Mouse (Mus musculus) adrenal gland, postnatal 14 days (tissue): Measurements from ENCODE around the gene Cc2d1a. TPM values are rescaled to one million over a fixed set of nuclear protein-coding genes. Genes with fewer than 3 reads are reported as not detected.

Experiments used
- DNase-seq: peaks from one replicate; pipeline ENCODE4 v3.0.0; 2021; ENCODE audit warnings: mixed read lengths
- total RNA-seq: library from RNA; stranded (reverse); gene quantifications from 2 replicates; pipeline ENCODE4 v1.2.3, GENCODE M21; 2021

Gene Cc2d1a
- total RNA-seq, 1 experiment from 2014 or later = 23.8 TPM

DNA sequence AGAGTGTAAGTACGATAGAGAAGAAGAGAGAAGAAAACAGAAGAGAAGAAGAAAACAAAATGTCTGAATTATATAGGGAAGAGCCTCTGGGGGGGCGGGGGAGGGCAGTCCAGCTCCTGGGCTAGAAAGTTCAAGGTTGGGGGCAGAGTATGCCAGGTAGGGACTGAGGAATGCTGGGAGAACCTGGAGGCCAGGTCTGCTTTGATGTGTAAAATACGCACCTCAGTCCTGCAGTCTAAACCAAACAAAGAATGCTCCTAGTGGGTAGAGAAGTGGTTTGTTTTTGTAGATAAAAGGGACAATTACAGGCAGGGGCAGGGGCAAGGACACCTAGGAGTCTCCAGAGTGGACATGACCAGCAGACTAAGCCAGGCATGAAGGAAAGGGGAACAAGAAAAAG, 29.7 kb upstream of the Cc2d1a start:
- DNase-seq = no peak

DNA sequence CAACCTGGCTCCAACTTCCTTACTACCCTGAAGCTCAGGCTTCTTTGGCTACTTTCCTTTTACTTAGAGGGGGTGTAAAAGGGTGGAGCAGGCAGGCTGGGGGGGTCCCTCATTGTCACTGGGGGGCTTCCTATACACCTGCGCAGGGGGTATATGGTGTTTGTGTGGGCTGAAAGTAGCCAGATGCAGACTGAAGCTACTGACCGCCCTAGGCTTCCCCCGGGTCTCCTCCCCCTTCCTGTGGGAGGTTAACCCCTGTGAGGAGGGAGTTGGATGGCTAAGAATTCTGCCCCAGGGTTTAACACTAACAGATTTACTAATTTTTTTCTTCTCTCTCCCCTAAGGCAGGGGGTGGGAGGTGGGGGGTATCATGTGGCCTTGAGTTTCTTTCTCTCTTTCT, 28.8 kb upstream of the Cc2d1a start:
- no peak for DNase-seq

DNA sequence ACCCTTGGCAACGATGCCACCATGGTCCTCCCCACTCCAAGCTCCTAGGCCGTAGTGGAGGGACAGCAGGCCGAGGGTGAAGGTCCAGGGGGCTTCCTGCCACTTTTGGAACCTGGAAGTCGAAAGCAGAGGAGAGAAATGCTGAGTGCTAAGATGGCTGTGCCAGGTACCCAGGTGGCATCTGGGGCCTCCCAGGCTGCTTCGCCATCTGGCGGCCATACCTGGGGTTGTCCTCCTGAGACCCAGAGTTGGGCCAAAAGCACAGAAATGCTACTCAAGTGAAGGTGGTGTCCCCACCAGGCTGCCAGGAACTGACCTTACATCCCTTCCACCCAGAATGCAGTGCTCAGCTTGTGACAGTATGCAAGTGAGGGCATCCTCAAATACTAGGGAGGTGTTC, 26.1 kb upstream of the Cc2d1a start:
- DNase-seq = peak; percentile 28

DNA sequence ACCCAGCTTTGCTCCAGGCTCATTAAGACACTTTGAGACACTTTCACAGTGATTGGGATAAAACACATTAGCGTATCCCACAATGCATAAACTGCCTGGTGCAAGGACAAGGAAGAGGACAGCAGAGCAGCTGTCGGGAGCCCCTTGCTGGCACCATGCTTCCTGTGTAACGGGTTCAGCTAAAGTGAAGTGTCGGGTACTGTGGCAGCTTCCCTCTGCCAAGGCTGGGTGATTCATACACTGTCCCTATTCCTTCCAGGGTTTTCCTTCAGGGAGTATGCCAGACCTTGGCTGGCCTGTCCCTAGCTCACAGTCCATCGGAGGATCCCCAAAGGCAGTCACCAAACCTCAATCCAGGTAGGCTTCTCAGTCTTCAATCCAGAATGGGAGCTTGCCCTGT, 22.4 kb upstream of the Cc2d1a start:
- DNase-seq = peak; percentile 43

DNA sequence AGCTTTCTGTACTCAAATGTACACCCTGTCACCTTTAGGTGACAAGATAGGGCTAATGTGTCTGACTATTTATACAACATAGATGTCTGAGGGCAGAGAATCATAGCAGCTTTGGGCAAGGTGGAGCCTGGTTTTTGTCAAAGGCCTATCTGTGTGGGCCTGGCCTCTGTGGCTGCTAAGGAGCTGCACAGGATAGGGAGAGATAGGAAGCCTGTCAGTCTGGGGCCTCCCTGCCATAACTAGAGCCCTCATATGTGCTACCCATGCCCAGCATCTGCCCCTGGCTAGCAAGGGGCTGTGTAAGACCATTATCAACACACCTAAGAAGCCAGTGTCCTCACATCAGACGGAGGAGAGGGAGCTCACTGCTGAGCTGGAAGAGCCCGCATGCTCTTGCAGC, 20.0 kb upstream of the Cc2d1a start:
- DNase-seq = no peak

DNA sequence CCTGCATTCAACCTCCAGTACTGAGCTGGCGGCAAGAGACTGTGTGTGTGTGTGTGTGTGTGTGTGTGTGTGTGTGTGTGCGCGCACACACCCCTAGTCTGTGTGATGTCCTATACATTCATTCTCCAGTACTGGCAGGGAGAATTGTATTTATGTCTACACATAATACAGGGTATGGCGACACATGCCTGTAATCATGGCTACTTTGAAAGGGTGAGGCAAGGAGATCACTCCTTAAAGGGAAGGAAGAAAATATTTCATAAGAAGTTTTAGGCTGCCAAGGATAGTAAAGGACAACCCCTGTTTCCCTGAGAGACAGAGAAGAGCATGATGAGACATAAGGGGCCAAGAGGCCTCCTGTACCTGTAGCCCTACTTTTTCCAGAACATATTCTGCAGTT, 9.9 kb upstream of the Cc2d1a start:
- no peak for DNase-seq

DNA sequence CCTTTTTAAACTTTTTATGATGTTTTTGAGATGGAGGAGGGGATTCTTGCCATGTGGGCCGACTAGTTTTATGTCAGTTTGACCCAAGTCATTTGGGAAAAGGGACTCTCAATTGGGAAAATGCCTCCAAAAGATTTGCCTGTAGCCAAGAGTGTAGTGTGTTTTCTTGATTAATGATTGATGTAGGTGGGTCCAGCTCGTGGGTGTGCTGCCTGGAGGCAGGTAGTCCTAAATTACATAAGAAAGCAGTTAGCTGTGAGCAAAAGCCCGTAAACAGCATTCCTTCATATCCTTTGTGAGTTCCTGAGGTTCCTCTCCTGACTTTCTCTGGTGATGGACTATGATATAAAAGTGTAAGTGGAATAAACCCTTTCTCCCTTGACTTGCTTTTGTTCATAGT, 1.4 kb upstream of the Cc2d1a start:
- DNase-seq = no peak

DNA sequence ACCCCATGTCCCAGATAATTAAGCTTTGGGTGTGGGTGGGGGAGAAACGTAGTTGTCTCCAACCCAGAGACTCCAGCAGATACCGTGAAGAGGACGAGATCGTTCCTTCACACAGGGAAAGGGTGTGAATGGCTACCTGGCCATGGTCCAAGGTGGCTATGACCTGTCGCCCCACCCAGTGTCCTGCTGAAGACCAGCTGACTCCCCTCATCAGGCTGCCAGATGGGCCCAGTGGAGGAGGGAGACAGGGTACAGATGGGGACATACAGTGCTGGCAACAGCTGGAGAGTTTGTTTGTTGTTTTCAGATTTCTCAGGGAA, 755 bp upstream of the Cc2d1a start:
- DNase-seq = no peak

DNA sequence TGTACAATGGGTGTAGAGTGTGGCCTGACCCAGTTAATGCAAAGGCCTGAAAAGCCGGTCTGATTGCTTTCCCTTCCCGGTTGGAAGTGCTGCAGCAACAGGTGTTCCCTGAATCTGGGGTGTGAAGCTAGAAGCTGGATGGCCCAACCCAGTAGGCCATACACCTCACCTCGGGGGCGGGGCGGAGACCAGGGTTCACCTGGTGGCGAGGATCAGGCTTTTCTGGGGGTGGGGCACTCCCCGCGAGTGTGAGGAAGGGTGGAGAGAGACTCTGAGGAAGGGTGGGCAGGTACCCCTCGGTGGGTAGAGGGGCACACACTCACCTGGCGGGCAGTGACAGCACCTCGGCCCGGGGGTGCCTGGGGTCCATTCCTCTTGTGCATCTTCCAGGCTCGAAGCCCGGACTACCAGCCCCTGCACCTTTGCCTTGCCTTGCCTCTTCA, 391 bp downstream of the Cc2d1a start:
- DNase-seq = no peak

DNA sequence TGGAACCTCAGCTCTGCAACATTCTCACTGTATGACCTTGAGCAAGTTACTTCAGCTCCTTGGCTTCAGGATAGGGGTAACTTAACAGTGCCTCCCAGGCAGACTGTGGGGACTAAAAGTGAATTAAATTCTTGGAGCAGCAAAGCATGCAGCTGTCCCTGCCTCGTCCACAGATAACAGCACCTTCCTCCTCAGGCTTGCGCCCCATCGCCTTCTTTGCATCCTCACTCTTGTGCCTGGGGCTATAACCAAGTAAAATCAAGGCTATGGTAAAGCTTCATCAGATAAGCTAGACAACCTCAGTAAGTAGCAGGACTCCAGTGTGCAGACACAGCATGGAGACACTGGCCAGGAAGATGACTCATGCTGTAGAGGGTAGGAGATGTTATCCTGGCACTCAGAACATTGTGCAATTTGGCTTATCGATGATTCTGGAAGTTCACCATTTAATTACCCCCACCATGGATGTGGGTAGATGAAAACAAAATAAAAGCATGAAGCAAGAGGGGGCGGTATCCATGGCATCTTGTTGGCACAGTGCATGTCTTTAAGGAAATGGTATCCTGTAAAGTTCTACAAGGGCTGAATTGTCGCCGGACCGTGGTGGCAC, 3.0 kb downstream of the Cc2d1a start:
- DNase-seq = no peak

DNA sequence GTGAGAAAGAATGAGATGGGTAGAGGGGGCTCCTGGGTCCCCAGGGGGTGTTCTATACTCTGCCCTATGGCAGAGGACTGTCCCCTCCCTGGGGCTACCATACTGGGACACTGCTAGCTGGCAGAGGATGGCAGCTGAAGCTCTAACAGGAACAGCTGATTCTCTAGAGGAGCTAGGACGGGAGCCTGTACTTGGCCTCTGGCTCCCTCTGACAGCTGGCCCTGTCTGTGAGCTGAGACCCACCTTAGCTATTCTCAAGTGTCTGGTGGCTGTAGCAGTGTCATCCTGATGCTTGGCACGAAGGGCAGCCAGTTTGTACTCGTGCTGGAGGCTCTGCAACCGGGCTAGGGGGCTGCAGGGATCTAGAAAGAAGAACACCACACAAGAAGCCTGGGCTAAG, 6.9 kb downstream of the Cc2d1a start:
- no peak for DNase-seq

DNA sequence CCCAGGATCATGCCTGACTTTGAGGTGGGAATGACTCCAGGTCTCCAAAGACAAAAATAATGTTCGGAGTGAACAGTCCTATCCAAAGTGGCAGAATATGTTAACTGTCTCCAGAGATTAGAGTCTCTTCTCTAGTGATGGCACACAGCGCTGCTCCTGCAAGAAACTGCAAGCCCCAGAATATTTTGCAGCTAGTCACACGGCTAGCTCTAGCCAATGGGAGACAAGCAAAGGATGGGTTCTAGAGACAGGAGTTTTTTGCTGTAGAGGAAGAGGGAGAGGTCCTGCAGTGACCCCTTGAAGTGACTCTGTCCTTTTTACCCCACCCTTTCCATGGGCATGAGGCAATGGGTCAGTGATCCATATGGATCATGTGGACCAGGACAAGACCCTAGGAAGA, 9.9 kb downstream of the Cc2d1a start:
- DNase-seq = no peak

DNA sequence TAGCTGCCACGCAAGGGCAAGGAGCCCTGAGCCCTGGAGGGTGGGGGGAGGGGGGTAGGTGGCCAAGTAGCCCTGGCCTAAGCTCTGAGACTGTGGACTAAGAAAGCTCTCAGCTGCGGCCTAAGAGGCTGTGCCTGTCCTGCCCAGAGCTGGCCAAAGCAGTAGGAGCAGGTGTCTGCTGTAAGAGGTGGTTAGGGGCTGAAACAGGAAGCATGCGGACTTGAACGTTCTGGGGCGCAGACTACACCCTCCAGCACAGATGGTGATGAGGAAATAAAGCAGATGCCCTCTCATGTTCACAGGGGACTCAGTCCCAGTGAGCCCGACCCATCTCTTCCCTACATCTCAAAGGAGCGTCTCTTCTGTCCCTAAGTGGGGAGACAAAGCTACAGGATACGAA, 15.5 kb downstream of the Cc2d1a start:
- no peak for DNase-seq

DNA sequence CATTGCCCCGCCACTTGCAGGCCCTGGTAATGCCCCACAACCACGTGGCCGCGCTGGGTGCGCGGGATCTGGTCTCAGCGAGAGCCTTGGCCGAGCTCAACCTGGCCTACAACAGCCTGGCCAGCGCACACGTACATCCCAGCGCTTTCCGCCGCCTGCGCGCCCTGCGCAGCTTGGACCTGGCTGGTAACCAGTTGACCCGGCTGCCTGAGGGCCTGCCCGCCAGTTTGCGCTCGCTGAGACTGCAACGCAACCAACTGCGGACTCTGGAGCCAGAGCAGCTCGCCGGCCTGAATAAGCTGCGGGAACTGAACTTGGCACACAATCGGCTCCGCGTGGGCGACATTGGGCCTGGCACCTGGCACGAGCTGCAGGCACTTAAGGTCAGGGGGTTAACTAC, 16.9 kb downstream of the Cc2d1a start:
- peak; percentile 43 for DNase-seq

DNA sequence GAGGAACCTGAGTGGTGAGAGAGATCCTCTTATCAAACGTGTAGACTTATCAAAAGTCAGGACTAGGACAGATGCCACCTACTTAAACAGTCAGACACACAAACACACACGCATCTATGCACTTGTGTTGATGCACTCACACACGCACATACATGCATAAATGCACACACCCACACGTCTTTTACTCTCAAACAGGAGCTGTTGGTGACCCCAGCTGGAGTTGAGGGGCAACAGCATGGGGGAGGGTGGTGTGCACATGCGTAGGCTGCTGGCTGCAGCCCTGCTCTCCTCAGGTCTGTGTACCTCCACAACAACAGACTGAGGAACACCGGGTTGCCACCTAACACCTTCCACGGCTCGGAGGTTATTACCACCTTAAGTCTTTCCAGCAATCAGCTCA, 19.5 kb downstream of the Cc2d1a start:
- DNase-seq = no peak

DNA sequence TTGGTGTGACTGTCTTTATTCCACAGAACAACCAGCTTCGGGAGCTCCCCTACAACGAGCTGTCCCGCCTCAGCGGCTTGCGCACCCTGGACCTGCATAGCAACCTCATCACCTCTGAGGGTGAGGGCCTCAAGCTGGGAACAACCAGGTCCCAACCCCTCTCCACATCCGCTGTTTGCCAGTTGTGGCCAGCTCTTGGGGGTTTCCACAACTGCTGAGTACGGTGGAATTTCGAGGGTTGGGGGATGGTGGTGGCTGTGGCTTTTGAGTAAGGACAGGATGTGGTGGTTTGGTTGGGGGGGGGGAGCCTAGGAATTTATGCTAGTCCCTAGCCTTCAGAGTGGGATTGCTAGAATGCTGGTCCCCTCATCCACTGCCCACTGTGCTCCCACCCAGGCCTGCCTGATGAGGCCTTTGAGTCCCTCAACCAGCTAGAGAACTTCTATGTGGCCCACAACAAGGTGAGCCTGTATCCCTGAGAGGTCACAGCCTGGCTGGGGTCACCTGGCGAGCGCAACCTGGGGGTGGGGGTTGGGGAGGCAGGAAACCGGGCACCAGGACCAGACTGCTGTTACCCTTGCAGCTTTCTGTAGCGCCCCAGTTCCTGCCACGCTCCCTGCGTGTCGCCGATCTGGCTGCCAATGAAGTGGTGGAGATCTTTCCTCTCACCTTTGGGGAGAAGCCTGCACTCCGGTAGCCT, 20.4 kb downstream of the Cc2d1a start:
- no peak for DNase-seq

DNA sequence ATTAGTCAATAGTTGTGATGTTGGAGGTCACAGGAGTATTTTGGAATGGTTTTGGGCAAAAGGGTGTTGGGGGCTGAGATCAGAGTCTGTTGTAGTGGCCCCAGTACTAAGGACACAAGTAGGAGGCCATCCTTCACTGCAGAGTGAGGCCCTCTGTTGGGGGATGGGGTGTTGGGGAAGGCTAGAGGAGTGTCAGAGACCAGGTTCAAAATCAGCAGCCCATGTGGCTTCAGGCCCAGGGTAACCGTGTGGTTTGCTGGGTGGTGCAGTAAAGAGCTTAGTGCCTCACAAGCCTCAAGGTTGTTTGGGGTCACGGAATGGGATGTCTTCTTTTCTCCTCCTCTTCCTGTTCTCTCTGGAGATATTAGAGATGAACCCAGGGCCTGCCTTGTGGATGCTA, 21.0 kb downstream of the Cc2d1a start:
- DNase-seq = no peak

DNA sequence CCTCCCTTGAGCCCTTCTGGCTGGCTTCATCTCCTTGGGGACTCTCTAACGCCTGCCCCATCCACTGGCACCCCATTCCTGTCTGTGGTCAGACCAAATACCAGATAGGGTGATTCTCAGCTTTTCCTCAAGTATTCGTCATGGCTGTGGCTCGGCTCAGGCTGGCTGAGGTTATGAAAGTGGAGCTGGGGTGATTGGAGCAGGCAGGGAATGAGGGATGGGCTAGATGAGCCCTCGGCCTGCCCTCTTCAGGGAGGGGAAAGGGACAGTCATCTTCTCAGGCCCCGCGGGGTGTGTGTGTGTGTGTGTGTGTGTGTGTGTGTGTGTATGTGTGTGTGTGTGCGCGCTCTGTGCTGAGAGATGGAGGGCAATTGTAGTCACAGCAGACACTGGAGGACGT, 22.1 kb downstream of the Cc2d1a start, which contains the start of gene Podnl1:
Gene Podnl1 (plus strand): TSS at position 334 of the 400 bp plus-strand sequence.
- DNase-seq = peak; percentile 76

DNA sequence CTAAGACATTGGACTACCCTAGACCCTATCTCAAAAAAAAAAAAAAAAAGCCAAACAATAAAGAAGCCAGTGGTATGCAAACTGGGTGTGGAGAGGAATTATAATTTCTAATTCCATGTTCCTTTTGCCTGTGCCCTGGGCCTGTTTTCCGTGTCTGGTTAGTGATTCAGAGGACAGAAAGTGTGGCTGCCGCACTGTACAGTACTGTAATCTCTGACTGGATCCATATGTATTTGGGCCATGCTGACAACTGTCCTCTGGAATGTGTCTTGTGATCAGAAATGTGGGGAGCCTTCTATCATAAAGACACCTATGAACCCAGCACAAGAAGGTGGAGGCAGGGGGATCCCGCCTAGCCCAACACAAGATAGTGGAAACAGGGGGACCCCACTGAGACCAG, 25.6 kb downstream of the Cc2d1a start:
- no peak for DNase-seq

DNA sequence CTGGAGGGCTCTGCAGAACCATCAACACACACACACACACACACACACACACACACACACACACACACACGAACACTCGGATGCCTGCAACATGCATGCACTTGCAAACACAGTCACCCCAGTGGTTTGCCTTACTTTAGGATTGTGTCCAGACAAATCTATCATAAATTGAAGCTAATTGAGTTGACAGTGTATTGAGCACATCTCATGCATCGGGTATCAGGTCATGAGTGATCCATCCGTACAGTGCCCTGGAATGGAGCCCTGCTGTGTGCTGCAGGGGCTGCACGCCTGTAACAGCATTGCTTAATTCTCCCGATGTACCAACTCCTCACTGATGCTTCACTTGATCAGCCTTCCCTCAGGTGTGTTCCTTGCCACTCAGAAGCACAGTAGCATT, 32.1 kb downstream of the Cc2d1a start:
- DNase-seq = no peak

DNA sequence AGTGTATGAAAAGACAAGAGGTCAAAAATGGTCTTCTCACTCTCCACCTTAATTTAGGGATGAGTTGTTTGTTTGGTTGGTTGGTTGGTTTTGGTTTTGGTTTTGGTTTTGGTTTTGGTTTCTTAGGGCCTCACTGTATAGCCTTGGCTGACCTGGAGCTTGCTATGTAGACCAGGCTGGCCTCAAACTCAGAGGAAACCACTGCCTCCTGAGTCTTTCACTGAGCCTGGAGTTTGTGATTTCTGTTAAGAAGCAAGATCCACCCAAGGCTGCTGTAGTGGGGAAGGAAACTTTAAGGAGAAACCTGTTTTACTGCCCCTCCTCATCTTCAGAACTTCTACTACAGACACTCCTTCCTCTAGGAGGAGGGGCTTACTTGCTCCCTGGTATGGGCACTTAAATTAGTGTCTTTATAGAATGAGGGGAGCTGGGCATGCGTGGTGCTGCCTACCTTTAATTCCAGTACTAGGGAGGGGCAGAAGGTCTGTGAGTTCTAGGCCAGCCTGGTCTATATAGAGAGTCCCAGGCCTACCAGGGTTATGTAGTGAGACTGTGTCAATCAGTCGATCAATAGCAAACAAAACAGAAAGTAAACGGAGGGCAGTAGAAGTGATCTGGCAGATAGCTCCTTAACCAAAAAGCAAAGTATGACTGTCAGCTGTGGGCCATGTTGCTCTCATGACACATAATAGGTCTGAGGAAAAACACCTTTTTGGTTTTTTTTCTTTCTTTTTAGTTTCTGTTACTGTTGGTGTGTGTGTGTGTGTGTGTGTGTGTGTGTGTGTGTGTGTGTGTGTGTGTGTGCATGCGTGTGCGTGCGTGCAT, 41.3 kb downstream of the Cc2d1a start:
- DNase-seq = no peak

DNA sequence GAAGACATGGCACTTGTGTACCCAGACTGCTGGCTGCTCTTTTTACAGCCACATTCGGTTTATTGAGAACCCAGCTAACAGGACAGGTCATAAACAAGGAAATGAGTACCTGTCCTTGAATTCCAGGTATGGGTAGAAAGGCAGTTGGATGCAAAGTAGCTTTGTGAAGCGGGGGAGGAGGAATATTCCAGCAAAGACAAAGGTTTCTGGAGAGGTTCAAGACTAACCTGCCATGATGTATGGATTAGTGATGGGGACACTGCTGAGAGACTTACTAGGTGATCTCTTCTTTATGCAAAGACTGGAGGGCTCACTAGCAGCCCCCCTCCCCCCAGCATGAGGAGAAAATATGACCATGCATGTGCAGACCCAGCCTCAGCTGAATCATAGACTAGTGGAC, 42.1 kb downstream of the Cc2d1a start:
- no peak for DNase-seq
